Mouse (Mus musculus) kidney, embryonic 16.5 days (tissue): ENCODE measurements at regions not wholly inside any gene's neighbourhood (a gene's known extent, or its start where the extent isn't known, plus 50 kb on each side); places are given as distances from the start of the nearest gene placed in this dataset.
A peak's percentile ranks its signal among the peaks of the same experiment; 100 is the strongest.

ENCODE experiments used
- ATAC-seq: fragments of 200-750 bp; cut with Nextera tagmentation; 2 replicates; pipeline ENCODE4 v1.8.0; 2017; ENCODE audit warnings: moderate TSS enrichment; ENCODE audit not compliant: low FRiP score, low TSS enrichment
- H3K27ac ChIP-seq: fragments of 300-500 bp; sonication (generic); 2 replicates; pipeline ENCODE4 v1.5.1; 2014; ENCODE audit warnings: low read length
- H3K27me3 ChIP-seq: fragments of 300-500 bp; sonication (generic); 2 replicates; pipeline ENCODE4 v1.6.1; 2014; ENCODE audit warnings: low read length, control low read depth, mixed read lengths; ENCODE audit not compliant: insufficient read depth
- H3K36me3 ChIP-seq: fragments of 300-500 bp; sonication (generic); 2 replicates; pipeline ENCODE4 v1.6.1; 2014; ENCODE audit warnings: low read length, control low read depth, mixed read lengths; ENCODE audit not compliant: insufficient read depth
- H3K4me1 ChIP-seq: fragments of 300-500 bp; sonication (generic); 2 replicates; pipeline ENCODE4 v1.6.1; 2014; ENCODE audit warnings: low read length, control low read depth, mixed read lengths; ENCODE audit not compliant: insufficient read depth
- H3K4me2 ChIP-seq: fragments of 300-500 bp; sonication (generic); replicated peaks from 2 replicates; pipeline ENCODE4 v1.6.1; 2014; ENCODE audit warnings: low read depth, low read length
- H3K4me3 ChIP-seq: fragments of 300-500 bp; sonication (generic); 2 replicates; pipeline ENCODE4 v1.5.1; 2014; ENCODE audit warnings: mild to moderate bottlenecking, low read length
- H3K9ac ChIP-seq: fragments of 300-500 bp; sonication (generic); replicated peaks from 2 replicates; pipeline ENCODE4 v1.6.1; 2014; ENCODE audit warnings: low read length
- H3K9me3 ChIP-seq: fragments of 300-500 bp; sonication (generic); 2 replicates; pipeline ENCODE4 v1.6.1; 2016; ENCODE audit warnings: low read length, control low read depth
- WGBS: fragments of 180-500 bp; shearing (Covaris S2); extraction: QIAGEN DNeasy Blood & Tissue Kit; methylation state at CpG from one replicate; pipeline ENCODE4 v1.1.7; 2014; 5-methylcytosine and 5-hydroxymethylcytosine counted together

DNA sequence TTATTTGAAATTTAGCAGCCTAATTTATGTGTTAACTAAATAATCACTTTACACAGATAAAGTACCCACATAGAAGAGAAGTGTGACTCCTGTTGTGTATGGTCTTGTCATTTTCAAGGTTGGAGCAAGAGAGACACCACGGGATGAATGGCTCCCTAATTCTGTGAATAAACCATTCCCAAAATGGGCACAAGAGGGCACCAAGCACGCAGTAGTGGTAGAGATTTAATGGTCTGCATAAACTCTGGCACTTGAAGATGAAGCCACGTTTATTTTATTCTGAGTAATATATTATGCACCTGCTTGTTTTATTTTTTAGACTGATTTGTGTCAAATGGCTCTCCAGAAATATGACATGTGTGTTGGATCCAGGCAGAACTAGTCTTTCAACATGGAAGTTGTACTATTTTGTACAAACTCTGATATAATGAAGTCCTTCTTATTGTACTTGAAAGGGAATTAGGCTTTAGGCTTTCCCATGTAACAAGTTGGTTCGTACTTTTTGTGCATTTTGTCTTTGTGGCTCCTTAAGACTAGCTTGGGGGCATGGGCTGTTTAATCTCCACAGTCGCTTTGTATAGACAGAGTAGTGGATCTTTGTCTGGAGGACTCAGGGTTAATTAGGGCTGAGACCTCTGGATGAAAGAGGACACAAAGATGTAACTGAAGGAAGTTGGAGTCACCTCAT, 480.8 kb downstream of the Plcl1 start:
- Histone ChIP-seq H3K4me3 (no peak overlapping the region), H3K4me1 (peaks cover 4% of the 10 kb centered on the region; the same call in 1 of the 2 replicates), H3K9ac (no peak overlapping the region), H3K36me3 (no peaks in the 10 kb centered on the region), H3K9me3 (no peaks in the 10 kb centered on the region), H3K27ac (no peak overlapping the region), H3K27me3 (peaks cover 10% of the 10 kb centered on the region), H3K4me2 (no peak overlapping the region)
- ATAC-seq, result no peak
- WGBS, result 26% methylated on average over 5 of the region's 5 CpGs

DNA sequence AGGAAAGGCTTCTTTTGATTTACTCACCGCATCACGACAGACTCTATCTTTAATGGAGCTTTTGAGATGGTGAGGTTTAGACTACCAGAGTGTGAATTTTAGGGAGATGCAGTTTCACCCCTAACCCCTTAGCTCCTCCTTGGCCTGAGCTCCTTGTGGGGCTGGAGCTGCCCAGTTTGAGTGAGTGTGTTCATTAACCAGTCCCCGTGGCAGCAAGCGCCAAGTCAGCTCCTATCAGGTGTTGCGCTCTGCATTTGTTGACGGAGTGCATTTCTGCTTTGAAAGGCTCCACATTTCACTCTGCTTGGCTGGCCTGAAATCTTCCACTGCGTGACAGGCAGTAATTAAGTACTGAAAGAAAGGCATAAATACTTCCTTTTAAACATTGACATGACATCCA, 481.7 kb downstream of the Plcl1 start:
- no peak overlapping the region for H3K4me3 ChIP-seq
- no peak overlapping the region for H3K4me2 ChIP-seq
- H3K27me3 ChIP-seq, result peaks cover 15% of the 10 kb centered on the region
- peaks cover 4% of the 10 kb centered on the region; the same call in 1 of the 2 replicates for H3K4me1 ChIP-seq
- no peaks in the 10 kb centered on the region for H3K9me3 ChIP-seq
- H3K27ac ChIP-seq, result no peak overlapping the region
- WGBS, result 30% methylated on average over 7 of the region's 7 CpGs
- no peak overlapping the region for H3K9ac ChIP-seq
- H3K36me3 ChIP-seq, result no peaks in the 10 kb centered on the region
- ATAC-seq, result peak; percentile 83

DNA sequence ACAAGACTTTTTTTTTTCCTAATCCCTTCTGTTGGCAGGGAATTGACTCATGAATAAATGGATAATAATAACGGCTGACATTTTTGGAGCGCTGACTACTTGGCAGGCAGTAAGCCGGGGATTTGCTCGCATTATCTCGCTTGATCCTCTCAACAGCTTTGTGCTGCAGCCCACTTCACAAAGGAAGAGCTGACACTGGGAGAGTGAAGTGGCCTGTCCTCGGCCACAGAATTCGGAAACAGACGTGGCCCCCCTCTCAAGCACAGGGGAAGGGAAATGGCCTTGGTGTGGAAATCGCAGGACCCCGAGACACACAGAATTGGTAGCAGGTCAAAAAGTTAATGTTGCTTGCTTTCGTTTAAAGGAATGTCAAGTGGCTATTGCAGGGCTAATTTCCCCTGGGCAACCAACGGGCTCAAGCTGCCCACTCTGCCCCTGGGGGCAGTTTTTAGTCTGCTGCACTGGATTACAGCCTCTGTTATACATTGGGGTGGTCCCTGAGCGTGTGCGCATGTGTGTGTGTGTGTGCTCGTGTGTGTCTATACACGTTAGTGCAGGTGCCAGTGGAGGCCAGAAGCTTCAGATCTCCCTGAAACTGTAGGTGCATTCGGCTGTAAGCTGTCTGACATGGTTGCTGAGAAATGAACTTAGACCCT, 483.1 kb downstream of the Plcl1 start:
- no peak overlapping the region for H3K4me3 ChIP-seq
- peaks cover 4% of the 10 kb centered on the region; the same call in 1 of the 2 replicates for H3K4me1 ChIP-seq
- no peak overlapping the region for H3K4me2 ChIP-seq
- H3K27ac ChIP-seq, result no peak overlapping the region
- no peaks in the 10 kb centered on the region for H3K36me3 ChIP-seq
- H3K9me3 ChIP-seq, result no peaks in the 10 kb centered on the region
- H3K9ac ChIP-seq, result no peak overlapping the region
- ATAC-seq, result no peak
- WGBS, result 56% methylated on average over 17 of the region's 17 CpGs
- peaks cover 15% of the 10 kb centered on the region for H3K27me3 ChIP-seq

DNA sequence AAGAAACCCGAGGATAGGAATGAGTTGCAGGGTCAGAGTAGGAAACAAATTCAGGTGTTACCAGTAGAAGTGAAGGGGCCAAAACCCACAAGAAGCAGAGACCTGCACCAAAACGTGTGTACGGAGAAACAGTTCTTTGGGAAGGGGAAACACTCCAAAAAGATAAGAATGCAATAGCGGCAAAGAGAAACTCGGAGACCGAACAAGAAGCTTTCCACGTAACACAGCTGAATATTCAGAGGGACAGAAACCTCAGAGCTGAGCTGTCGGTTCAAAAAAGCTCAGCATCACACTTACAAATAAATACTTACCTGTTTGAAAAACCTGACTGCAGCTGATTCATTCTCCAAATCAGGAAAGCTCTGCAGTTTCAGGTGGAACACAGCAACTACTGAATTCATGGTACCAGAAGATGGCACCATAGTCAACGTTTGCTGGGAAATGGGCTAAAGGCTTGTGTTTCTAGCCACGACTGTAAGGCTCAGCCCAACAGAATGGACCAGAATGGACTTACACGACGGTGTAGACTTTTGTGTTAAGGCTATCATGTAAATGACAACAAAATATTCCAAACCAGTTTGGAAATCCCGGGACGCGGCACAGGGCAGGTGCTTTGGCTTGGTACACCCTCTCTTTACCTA, 484.9 kb downstream of the Plcl1 start:
- no peak overlapping the region for H3K4me2 ChIP-seq
- H3K27ac ChIP-seq, result no peak overlapping the region
- no peak overlapping the region for H3K4me3 ChIP-seq
- peaks cover 4% of the 10 kb centered on the region; the same call in 1 of the 2 replicates for H3K4me1 ChIP-seq
- no peaks in the 10 kb centered on the region for H3K36me3 ChIP-seq
- no peaks in the 10 kb centered on the region for H3K9me3 ChIP-seq
- ATAC-seq, result no peak
- H3K27me3 ChIP-seq, result peaks cover 15% of the 10 kb centered on the region
- H3K9ac ChIP-seq, result no peak overlapping the region
- WGBS, result 59% methylated on average over 15 of the region's 15 CpGs

DNA sequence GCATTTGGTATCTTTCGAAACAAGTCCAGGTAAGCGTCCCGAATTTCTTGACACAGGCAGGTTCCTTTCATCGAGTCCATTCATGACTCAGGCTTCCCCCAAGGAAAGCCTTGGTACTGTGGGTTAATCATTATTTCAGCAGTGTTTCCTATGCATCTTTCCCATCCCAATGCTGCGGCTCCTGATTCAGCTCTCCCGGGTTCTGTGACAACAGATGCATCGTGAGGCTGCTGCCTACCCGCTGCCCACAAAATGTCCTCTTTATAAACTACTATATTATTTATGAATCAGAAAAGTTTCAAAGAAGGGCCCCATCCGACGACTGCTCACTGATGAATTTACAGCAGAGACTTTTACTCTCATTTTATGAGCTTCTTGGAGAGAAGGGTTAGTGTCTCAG, 486.2 kb downstream of the Plcl1 start:
- no peak overlapping the region for H3K9ac ChIP-seq
- WGBS, result 68% methylated on average over 10 of the region's 10 CpGs
- H3K27me3 ChIP-seq, result peaks cover 15% of the 10 kb centered on the region
- peaks cover 4% of the 10 kb centered on the region; the same call in 1 of the 2 replicates for H3K4me1 ChIP-seq
- no peak overlapping the region for H3K27ac ChIP-seq
- H3K9me3 ChIP-seq, result no peaks in the 10 kb centered on the region
- H3K36me3 ChIP-seq, result no peaks in the 10 kb centered on the region
- H3K4me2 ChIP-seq, result no peak overlapping the region
- ATAC-seq, result no peak
- no peak overlapping the region for H3K4me3 ChIP-seq

DNA sequence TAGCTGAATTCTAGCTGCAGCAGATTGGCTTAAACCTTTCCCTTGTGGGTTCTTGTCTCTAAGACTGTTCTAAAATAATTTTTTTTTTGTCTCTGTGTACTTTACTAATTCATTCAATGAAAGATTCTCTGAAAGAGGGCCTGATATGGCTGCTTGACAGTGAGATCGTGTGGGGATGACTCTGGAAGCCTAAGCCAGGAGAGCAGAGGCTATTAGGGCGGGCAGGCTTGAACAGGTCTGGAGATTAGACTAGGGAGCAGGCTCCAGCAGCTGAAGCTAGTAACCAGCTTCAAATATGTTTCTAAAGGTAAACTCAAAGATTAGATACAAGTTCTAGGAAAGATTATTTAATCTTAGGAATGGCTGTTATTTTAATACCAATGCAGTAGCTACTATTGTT, 491.9 kb downstream of the Plcl1 start:
- Histone ChIP-seq H3K9ac (no peak overlapping the region), H3K27me3 (no peaks in the 10 kb centered on the region), H3K4me2 (no peak overlapping the region), H3K27ac (no peak overlapping the region), H3K4me1 (no peaks in the 10 kb centered on the region), H3K36me3 (no peaks in the 10 kb centered on the region), H3K9me3 (no peaks in the 10 kb centered on the region), H3K4me3 (no peak overlapping the region)
- ATAC-seq, result no peak
- WGBS, result 68% methylated on average over 2 of the region's 2 CpGs

DNA sequence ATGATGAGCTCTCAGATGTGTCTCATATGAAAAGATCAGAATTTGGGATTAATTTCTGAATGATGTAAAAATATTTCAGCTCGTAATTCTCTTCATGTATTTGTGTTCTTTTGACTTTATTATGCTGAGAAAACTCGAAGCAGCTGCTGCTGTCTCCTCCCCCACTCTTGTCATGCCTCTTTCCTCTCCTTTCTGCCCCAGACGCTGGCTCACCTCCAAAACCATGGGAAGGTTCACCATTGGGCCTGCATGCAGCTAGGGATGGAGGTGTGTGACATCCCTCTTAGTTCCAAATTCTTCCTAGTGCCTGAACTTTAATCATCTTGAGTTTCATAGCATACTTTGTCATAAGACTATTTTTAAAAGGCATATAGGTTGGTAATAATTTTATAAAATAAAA, 492.3 kb downstream of the Plcl1 start:
- H3K9me3 ChIP-seq, result no peaks in the 10 kb centered on the region
- no peaks in the 10 kb centered on the region for H3K27me3 ChIP-seq
- no peak overlapping the region for H3K9ac ChIP-seq
- H3K4me3 ChIP-seq, result no peak overlapping the region
- ATAC-seq, result no peak
- H3K4me1 ChIP-seq, result no peaks in the 10 kb centered on the region
- H3K36me3 ChIP-seq, result no peaks in the 10 kb centered on the region
- no peak overlapping the region for H3K4me2 ChIP-seq
- no peak overlapping the region for H3K27ac ChIP-seq
- 34% methylated on average over 3 of the region's 3 CpGs for WGBS

DNA sequence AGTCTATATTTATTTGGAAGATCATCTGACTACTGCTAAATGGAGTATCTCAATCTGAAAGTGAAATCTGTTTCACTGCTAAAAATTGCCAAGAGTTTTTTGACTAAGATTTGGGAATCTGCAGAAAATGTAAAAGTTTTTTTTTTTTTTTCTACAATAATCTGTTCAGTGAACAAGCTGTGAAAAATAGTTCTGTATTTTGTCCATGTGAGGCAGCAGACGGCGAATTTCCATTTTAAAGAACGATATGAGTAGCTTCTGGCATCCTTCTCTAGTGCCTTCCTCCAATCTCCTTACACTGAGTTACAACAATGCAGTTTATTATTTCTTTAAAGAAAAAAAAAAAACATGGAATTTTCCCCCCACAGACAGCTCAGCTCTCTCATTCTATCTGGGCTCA, 494.3 kb downstream of the Plcl1 start:
- Histone ChIP-seq H3K4me2 (no peak overlapping the region), H3K9ac (no peak overlapping the region), H3K27me3 (no peaks in the 10 kb centered on the region), H3K9me3 (no peaks in the 10 kb centered on the region), H3K4me1 (no peaks in the 10 kb centered on the region), H3K4me3 (no peak overlapping the region), H3K36me3 (no peaks in the 10 kb centered on the region), H3K27ac (no peak overlapping the region)
- 89% methylated on average over 3 of the region's 3 CpGs for WGBS
- no peak for ATAC-seq

DNA sequence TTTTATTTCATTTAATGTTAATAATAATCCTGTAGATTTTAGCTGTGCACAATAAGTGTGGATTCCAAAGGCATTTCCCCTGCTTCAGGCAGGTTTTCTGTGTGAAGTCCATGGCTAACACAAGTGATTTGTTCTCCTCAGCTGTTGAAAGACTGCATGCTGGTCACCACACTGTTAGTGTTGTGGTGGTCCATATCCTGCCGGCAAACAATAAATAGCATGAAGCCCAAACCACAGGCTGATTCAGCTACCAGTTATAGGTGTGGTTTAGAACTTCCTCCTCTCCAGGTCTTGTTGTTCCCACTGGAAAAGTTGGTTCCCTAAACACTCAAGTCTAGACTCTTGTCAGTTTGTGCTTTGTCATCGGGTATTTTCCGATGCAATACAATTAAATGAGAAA, 497.5 kb downstream of the Plcl1 start:
- H3K9me3 ChIP-seq, result peaks cover 6% of the 10 kb centered on the region
- H3K4me1 ChIP-seq, result no peaks in the 10 kb centered on the region
- H3K9ac ChIP-seq, result no peak overlapping the region
- H3K36me3 ChIP-seq, result no peaks in the 10 kb centered on the region
- H3K27me3 ChIP-seq, result no peaks in the 10 kb centered on the region
- ATAC-seq, result no peak
- H3K4me2 ChIP-seq, result no peak overlapping the region
- H3K4me3 ChIP-seq, result no peak overlapping the region
- WGBS, result 94% methylated on average over 3 of the region's 3 CpGs
- no peak overlapping the region for H3K27ac ChIP-seq

DNA sequence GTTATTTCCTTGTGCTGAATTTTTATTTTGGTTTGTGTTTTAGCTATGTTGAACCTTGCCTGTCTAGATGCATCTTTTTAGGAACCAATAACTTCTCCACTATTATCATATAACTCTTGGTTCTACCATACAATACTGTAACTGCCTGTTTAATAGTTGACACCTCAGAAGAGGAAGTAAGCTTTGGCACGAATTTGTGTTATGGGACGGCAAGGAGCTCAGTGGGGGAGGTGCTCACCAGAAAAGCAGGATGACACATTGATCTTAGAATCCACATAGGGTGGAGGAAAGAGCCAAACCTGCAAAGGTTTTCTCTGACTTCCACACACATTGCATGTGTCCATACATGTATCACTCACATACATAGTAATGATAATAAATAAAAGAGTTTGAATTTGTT, 498.9 kb downstream of the Plcl1 start:
- Histone ChIP-seq H3K27ac (no peak overlapping the region), H3K4me2 (no peak overlapping the region), H3K9ac (no peak overlapping the region), H3K27me3 (no peaks in the 10 kb centered on the region), H3K9me3 (peaks cover 6% of the 10 kb centered on the region), H3K4me1 (no peaks in the 10 kb centered on the region), H3K36me3 (no peaks in the 10 kb centered on the region), H3K4me3 (no peak overlapping the region)
- ATAC-seq, result no peak
- 81% methylated on average over 2 of the region's 2 CpGs for WGBS
